Mouse (Mus musculus) embryo, embryonic 9.5 days (tissue): ENCODE results near the gene Pde10a.

Source experiments
- DNase-seq: peaks from one replicate; pipeline ENCODE4 v3.0.0-alpha.2; 2017; ENCODE audit errors: extremely low spot score

The Pde10a gene

GRCm38 (mm10) chr17:8580360-8580759 lies 55.2 kb downstream of the Pde10a start:
- DNase-seq: peak; percentile 43

DNA sequence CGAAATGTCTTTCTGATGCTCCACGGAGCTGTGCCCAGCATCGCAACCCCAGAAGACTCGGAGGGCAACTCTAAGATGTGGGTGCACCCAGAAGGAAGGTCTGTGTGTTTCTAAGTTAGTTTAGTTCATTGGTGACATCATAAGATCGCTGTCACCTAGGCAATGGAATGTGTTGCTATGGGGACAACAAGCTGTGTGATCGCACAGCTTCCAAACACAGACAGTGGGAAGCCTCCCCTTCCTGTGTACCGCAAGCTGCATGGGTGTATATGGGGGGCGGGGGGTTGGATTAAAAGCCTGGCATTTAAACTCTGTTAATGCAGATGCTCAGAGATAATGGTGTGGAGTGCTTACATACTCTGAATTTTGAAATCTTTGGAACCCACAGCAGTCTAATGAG lies 56.4 kb downstream of the Pde10a start:
- DNase-seq: no peak

DNA sequence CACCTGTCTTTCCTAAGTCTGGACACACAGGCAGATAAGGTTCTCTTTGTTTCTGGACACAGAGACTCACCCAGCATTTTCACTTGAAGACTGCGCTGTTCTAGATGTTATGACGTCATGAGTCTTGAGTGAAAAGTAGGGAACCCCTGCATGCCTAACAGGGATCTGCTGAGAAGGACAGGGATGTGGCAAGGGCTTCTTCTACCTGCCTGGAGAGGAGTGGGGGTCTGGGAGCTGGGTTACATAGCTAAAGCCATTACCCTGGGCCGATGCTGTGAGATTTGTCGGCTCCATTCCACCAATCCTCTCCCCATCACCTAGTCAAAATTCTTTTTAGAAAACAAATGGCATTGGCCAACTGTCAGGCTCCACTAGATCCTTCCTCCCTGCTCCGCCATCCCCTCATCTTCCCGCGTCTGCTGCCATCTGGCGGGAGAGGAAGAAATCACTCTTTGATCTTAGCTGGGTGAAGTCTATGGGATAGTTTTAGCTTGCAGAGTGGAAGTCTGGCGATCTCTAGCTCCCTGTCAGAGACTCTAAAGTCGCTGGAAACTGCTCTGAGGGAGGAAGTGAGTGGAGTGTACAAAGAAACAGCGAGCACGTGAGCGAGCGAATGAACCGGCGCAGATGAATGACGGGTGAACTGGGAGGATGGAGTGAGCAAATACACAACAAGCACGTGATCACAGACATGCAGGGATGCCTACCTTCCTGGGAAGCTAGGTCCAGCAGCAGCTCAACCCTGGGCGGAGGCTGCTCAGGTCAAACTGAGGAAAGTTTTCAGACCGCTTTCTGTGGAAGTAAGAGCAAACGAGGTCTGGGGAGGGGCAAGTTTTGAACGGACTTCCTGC lies 67.5 kb downstream of the Pde10a start:
- DNase-seq: peak; percentile 76

DNA sequence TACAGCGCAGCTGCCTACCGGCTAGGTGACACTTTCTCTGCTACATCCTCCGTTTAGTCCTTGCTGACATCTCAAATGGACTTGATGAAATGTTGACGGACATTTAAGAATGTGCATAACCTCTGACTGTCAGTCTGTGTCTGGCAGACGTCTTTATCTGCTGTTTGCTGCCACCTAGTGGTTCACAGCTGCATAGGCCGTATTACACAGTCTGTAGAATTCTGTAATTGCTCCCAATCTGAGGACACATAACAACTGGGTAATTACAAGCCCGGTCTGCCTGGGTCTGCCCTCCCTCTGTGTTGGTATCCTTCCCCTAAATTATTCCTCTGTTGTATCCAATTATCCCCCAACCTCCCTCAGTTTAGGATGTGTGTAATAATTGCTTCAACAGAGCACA lies 72.6 kb downstream of the Pde10a start:
- DNase-seq: peak; percentile 59

DNA sequence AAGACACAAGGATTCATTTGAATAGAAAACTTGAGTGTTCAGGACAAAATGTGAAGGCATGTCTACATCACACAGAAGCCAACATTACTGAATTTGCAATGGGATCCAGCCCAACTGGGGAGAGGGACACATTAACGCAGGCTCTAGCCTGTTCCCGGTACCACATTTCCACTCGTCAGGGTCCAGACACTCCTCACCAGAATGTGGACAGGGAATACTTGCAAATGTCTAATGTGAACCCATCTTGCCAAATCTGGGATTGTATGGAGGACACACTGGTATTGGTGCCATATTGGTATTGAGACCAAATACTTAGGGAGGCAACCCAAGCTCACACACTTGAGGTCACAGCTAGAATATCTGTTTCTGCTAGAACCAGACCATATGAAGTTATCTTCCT lies 77.8 kb downstream of the Pde10a start:
- DNase-seq: no peak

DNA sequence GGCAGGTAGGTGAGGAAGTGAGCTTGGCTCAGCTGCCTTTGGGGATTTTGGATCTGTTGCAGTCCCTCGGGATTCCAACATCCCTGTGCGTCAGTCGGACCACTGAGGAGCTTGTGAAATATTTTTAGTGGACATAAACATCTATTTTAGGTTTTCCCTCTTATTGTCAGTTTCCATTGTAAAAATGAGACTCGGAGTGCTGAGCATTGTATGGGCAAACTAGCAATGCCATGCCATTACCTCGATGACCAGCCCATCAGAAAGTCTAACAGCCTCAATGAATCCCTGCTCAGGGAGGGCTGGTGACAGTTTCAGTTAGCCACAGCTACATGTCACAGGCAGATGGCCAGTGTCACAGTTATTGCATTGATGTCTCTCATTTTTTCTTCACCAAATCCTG lies 80.7 kb downstream of the Pde10a start:
- DNase-seq: no peak

DNA sequence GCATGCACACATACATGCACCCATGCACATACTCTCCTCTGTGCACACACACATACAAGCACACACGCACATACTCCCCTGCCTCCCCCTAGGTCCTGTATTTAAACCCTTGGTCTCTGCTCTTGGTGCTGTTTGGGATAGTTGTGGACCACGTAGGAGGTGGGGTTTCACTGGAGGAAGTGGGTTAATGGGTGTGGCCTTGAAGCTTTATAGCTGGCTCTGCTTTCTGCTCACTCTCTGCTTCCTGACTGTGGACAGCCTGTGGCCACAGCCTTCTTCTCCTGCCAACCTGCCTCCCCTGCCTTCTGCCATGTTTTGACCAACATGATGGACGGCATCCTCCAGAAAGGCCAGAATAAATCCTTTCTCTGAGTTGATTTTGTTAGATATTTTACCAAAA lies 81.5 kb downstream of the Pde10a start:
- DNase-seq: no peak

DNA sequence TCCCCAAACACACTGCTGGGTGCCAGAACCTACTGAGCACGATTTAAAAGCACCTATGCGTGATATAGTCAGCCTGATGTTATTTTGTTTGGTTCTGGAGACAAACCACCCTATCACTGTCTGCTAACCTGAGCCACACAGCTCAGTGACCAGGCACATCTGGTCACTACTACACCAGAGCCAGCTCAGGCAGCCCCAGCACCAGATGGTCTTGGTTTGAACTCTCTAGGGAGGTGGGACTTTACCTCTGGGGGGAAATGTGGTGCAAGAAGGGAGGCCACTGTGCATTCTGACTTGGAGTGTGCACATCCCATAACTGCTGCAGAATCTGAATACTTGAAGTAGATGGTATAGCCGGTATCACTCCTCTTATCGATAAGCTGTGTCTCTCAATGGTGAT lies 86.7 kb downstream of the Pde10a start:
- no peak for DNase-seq

- peak; percentile 73 for DNase-seq
Observed at GRCm38 (mm10) chr17:8613882-8614551, 88.8 kb downstream of the Pde10a start.

GRCm38 (mm10) chr17:8620346-8620745 lies 95.2 kb downstream of the Pde10a start:
- DNase-seq: no peak

DNA sequence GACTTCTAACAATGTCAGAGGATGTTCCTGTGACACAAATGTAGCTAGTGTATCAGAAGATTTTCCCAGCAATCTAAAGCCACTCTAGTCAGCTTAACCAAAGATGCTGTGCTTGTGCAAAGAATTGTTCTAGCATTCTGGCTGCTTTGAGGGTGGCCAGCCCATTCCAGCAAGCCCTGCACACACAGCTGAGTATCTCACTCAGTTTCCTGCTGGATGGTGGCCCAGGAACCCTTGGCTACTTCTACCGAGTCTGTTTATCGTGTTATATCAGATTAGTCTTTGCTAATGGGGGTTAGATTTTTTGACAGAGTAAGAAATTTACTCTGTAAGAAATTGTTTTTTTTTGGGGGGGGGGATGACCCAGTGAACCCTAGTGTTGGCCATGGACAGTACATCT lies 95.9 kb downstream of the Pde10a start:
- no peak for DNase-seq

DNA sequence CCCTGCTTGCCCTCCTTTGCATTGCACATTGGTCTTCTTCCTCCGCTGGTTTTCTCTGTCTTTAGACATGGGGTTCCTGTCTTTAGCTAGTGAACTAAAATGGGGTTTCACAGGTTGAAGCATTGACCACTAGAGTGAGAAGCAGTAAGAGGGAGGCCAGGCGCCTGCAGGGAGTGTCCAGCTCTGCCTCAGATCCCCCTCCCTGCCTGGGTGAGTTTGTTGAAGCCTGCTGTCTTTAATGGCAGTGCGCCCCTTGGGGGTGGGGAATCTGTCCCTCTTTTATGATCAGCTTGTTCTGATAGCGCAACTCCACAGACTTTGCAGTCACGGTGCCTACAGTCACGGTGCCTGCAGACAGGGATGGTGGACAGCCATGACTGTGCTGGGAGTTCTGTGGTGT lies 96.7 kb downstream of the Pde10a start:
- no peak for DNase-seq

DNA sequence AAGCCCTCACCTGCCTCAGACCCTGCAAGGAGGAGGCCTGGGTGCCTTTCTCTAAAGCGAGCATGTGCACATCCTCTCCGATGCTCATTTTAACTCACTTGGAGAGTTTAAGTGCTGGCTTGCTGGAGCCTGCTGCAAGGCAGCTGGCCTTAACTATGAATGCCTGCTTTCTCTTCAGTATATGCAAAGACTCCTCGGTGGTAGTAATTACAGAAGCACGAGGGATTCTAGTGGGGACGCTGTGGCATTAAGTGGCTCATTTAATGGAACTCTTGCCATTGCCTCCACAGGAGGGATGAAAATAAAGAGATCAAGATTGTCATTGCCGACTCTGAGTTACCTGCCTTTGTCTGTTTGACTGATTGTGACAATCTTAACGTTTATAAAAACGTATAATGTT lies 101.2 kb downstream of the Pde10a start:
- no peak for DNase-seq

DNA sequence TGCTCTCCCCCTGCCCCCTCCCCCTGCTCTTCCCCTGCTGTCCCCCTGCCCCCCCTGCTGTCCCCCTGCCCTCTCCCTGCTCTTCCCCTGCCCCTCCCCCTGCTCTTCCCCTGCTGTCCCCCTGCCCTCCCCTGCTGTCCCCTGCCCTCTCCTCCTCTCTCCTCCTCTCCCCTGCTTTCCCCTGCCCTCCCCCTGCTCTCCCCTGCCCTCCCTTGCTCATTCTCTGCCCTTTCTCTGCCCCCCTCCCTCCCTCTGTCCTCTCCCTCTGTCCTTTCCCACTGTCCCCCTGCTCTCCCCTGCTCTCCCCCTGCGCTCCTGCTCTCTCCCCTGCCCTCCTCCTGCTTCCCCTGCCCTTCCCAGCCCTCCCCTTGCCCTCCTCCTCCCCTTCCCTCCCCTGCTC lies 106.5 kb downstream of the Pde10a start:
- DNase-seq: no peak

DNA sequence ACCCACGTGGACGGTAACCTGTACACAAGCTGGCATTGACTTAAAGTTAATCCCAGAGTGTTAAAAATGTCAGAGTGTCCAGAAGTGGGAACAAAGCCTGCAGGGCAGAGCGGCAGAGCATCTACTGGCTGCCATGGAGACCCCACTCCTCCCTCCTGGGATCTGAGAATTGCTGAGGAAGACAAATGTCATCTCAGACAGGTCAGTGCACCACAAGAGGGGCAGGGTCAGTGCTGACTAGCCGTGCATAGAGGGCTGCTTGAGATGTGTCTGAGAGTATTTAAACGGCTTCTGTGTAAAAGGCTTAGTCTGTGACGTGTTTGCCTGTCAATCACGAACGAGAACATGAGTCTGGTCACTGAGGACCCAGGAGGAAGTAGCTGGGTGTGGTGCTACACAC lies 108.4 kb downstream of the Pde10a start:
- DNase-seq: peak; percentile 22

DNA sequence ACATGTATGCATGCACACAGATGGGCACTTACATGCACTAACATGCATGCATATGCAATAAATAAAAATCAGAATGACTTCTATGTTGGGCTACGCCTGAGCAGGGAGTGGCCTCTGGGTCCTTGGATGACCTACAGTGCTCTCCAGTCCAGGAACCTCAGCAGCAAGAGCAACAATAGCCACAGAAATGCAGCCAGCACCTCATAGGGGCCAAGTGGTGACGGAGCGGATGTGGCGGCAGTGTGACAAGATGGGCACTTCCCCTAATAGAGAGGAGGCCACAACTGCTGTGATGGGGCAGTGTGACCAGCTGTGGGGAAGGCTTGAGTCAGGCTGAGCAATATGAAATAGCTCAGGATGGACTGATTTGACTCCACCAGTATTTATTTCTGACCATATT lies 109.3 kb downstream of the Pde10a start:
- DNase-seq: no peak

GRCm38 (mm10) chr17:8636231-8636630 lies 111.1 kb downstream of the Pde10a start:
- no peak for DNase-seq

DNA sequence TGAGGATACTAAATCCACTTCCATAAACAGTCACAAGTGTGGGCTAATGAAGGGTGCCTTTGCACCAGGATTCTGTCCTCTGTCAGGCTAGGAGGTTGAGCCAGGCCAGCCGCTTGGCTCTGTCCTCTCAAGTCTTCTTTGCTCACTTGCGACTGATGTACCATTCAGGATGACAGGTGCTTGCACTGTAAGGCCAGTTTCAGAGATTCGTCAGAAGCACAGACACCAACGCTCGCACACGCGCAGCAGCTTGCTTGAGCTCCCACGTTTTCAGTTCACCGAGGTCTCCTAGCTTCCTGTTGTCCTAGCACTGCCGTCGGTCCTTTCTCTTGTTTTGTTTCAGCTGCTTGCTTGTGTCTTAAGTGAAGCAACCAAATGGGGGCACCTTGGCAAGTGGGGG lies 111.5 kb downstream of the Pde10a start:
- DNase-seq: no peak

DNA sequence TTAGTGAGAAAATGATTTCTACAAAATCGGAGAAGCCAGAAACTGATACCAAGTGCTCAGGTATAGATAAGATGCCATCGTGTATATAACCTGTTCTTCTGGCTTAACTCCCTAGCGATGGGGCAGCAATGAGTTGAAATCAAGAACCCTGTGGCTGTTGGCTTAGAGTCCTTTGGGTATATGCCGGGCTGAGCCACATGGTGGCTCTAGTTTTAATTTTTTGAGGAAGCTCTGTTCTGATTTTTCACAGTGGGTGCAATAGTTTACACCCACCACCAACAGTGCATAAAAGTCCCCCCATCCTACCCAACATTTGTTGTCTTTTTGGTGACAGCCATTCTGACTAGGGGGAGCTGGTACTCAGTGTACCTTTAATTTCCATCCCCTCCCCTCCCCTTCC lies 112.0 kb downstream of the Pde10a start:
- no peak for DNase-seq

DNA sequence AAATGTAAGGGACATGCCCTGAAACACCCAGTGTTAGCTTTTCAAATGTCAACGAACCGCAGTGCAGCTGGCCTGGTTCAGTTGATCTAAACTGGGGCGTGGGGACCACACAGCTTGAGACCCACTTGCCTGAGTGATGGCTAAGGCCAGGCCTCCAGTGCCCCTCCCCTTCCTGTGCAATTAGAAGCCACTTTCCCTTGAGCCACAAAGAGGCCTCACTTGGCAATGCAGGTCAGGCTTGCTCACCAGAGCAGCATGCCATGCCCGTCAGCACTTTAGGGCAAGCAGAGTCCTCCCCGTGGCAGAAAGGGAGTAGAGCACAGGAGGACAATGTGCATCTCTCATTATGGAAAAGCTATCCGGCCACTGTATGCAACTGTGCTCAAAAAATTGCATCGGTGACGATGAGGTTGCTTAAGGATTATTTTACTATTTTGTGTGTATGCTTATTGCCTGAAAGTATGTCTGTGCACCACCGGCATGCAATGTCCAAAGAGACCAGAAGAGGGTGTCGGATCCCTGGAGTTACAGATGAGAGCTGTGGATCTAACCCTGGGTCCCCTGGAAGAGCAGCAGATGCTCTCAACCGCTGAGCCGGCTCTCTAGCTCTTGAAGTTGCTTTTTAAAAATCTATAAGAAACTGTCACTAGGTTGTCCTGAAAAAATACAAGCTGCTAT lies 114.7 kb downstream of the Pde10a start:
- no peak for DNase-seq

GRCm38 (mm10) chr17:8640741-8641480 lies 115.7 kb downstream of the Pde10a start:
- DNase-seq: no peak

GRCm38 (mm10) chr17:8641491-8641890 lies 116.3 kb downstream of the Pde10a start:
- DNase-seq: no peak
